Mouse (Mus musculus) forebrain, embryonic 12.5 days (tissue): ENCODE measurements around the gene Lrrc75a. TPM values are rescaled to one million over a fixed set of nuclear protein-coding genes. Genes with fewer than 3 reads are reported as not detected.

ENCODE experiments used
- polyA plus RNA-seq: library from polyadenylated mRNA; unstranded; fragments of >200 nt; fragmentation: Nextera tagmentation; extraction: Ambion mirVana; gene quantifications from 2 replicates; pipeline ENCODE4 v1.2.1, GENCODE M21; 2016

Lrrc75a gene
- polyA plus RNA-seq, 1 experiment from 2014 or later = 15.1 TPM

Other genes starting within 250 kb of the Lrrc75a start
- 10.2 and 10.8 TPM in 2 replicates for gene Pigl, start 190.1 kb downstream of the Lrrc75a start, polyA plus RNA-seq
- 202 and 222 TPM in 2 replicates for gene Ncor1, start 190.0 kb downstream of the Lrrc75a start, polyA plus RNA-seq
- gene Cenpv, start 109.3 kb downstream of the Lrrc75a start, polyA plus RNA-seq = 85.7 and 90.0 TPM in 2 replicates
- 3,704 and 3,828 TPM in 2 replicates for gene Ubb, start 97.4 kb downstream of the Lrrc75a start, polyA plus RNA-seq
- 6.4 and 7.3 TPM in 2 replicates for gene Trpv2, start 74.0 kb downstream of the Lrrc75a start, polyA plus RNA-seq
- 36.8 and 38.1 TPM in 2 replicates for gene Mmgt2, start 141 bp upstream of the Lrrc75a start, polyA plus RNA-seq
- gene Zfp287, start 83.4 kb upstream of the Lrrc75a start, polyA plus RNA-seq = 20.5 and 21.1 TPM in 2 replicates
- not detected in 2 replicates for gene Gm10428, start 104.6 kb upstream of the Lrrc75a start, polyA plus RNA-seq
- 31.9 and 33.6 TPM in 2 replicates for gene Zfp286, start 140.9 kb upstream of the Lrrc75a start, polyA plus RNA-seq
- gene Trim16, start 171.7 kb upstream of the Lrrc75a start, polyA plus RNA-seq = 4.4 and 5.3 TPM in 2 replicates
- gene Fbxw10, start 198.5 kb upstream of the Lrrc75a start, polyA plus RNA-seq = 0.24 and 0.62 TPM in 2 replicates
- gene Tvp23b, start 230.9 kb upstream of the Lrrc75a start, polyA plus RNA-seq = 41.3 and 42.2 TPM in 2 replicates